Mouse (Mus musculus): Measurements from ENCODE around the gene Nbea. TPM values are rescaled to one million over a fixed set of nuclear protein-coding genes. Genes with fewer than 3 reads are reported as not detected.

Nbea gene
- polyA plus RNA-seq, 1 experiment from 2014 or later: 0.59 TPM

DNA sequence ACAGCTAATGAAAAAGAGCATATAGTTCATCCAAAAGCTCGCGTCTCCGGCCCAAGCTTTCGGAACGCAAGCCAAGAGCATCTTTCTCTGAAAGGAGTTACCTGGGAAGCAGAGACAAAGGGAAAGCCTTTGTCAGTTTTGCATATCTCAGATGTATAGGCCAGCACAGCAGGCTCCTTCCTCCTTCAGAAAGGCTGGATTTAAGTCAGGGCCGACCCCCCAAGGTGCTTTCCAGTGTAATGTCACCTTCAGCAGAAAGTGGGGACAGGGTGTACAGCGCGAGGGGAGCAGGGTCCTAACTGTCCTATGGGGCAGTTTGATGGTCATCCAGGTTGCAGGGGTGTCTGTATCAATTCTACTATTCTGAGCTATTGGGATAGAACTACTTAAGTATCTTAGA is 419.9 kb downstream of the Nbea start:
- H3K4me1 ChIP-seq (ENCODE audit: control insufficient read depth, low read depth, low read length): no peaks in the 10 kb centered on the region
- no peaks in the 10 kb centered on the region for H3K36me3 ChIP-seq (ENCODE audit: control insufficient read depth, insufficient read depth)
- no peak overlapping the region for H3K4me2 ChIP-seq (ENCODE audit: low read depth, low read length)
- no peak for ATAC-seq (ENCODE audit: low read depth)
- WGBS (ENCODE audit: insufficient replicate concordance): 57% methylated on average over 8 of the region's 8 CpGs
- no peaks in the 10 kb centered on the region for H3K9me3 ChIP-seq (replicated peaks; ENCODE audit: control insufficient read depth, low read length)
- no peaks in the 10 kb centered on the region for H3K27me3 ChIP-seq (ENCODE audit: control insufficient read depth, insufficient read depth, low read depth, low read length)
- no peak overlapping the region for H3K9ac ChIP-seq (ENCODE audit: low read depth, low read length)
- no peak overlapping the region for H3K4me3 ChIP-seq (ENCODE audit: low read depth, low read length)
- no peak overlapping the region for H3K27ac ChIP-seq (ENCODE audit: low read length)

GRCm38 (mm10) chr3:55758297-55758696 is 425.2 kb downstream of the Nbea start:
- no peak for ATAC-seq (ENCODE audit: low read depth)
- H3K4me2 ChIP-seq (ENCODE audit: low read depth, low read length): no peak overlapping the region
- H3K9me3 ChIP-seq (replicated peaks; ENCODE audit: control insufficient read depth, low read length): no peaks in the 10 kb centered on the region
- H3K27ac ChIP-seq (ENCODE audit: low read length): no peak overlapping the region
- no peak overlapping the region for H3K9ac ChIP-seq (ENCODE audit: low read depth, low read length)
- no peaks in the 10 kb centered on the region for H3K27me3 ChIP-seq (ENCODE audit: control insufficient read depth, insufficient read depth, low read depth, low read length)
- no peaks in the 10 kb centered on the region for H3K4me1 ChIP-seq (ENCODE audit: control insufficient read depth, low read depth, low read length)
- no peak overlapping the region for H3K4me3 ChIP-seq (ENCODE audit: low read depth, low read length)
- WGBS (ENCODE audit: insufficient replicate concordance): 49% methylated on average over 8 of the region's 8 CpGs
- no peaks in the 10 kb centered on the region for H3K36me3 ChIP-seq (ENCODE audit: control insufficient read depth, insufficient read depth)

DNA sequence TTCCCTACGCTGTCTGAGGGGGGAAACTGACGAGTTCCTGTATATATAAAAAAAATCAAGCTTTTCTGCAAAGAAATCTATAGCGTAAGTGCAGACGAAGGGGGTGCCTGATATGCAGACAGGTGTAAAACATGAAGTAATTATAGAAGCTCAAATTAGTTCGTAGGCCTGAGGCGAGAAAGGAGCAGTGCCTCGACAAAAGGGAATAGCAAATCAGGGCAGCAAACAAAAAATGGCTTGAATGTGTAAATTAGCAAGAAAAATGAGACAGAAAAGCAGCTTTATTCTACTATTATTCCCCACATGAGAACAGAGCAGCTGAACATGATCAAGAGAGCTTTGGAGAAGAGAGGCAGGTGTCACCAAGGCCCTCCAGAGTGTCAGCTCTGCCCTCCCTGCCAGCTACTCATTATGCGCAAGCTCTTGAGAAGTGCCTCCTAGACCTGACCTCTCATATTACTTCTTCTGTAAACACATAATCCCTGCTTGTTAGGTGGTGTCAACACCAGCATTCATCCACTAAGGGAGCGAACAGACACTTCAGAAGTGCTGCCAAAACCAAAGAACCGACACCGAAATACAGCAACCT is 426.8 kb downstream of the Nbea start:
- WGBS (ENCODE audit: insufficient replicate concordance): 74% methylated on average over 11 of the region's 11 CpGs
- Histone ChIP-seq H3K27ac (ENCODE audit: low read length) (no peak overlapping the region), H3K4me1 (ENCODE audit: control insufficient read depth, low read depth, low read length) (no peaks in the 10 kb centered on the region), H3K4me3 (ENCODE audit: low read depth, low read length) (no peak overlapping the region), H3K9ac (ENCODE audit: low read depth, low read length) (no peak overlapping the region), H3K4me2 (ENCODE audit: low read depth, low read length) (no peak overlapping the region), H3K36me3 (ENCODE audit: control insufficient read depth, insufficient read depth) (no peaks in the 10 kb centered on the region), H3K27me3 (ENCODE audit: control insufficient read depth, insufficient read depth, low read depth, low read length) (no peaks in the 10 kb centered on the region), H3K9me3 (replicated peaks; ENCODE audit: control insufficient read depth, low read length) (no peaks in the 10 kb centered on the region)
- no peak for ATAC-seq (ENCODE audit: low read depth)

DNA sequence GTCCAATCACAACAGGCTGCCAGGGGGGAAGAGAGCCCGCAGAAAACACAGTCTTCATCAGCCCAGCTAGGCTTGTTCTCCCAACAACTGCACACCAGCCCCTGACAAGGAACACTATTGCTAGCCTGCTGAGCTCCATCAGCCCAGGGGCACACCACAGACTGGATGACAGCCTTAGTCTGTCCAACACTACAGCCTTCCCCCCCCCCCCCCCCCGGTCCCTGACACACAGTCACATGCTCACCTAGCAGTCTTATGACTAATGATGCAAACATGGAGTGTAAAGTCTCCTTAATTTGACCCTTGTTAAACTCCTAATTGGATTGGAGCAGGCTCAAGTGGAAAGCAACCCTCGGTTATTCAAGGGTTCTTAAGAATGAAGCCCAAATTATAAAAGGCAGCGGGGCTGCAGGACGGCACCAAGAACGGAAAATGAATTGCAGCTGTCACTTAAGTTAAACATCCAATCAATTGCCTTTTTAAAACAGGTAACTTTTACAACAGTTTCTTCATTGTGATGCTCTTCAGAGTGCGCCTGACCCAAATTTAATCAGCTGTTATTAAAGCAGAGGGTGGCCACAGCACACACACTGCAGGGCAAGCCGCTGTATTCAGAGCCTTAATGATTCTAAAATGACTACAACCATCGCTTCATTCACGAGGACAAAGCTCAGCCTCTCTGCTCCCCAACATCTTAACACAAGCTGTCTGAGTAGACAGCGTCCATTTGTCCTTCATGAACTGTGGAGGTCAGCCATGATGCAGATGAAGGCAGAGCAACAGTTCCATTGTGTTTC is 427.5 kb downstream of the Nbea start:
- Histone ChIP-seq H3K4me1 (ENCODE audit: control insufficient read depth, low read depth, low read length) (no peaks in the 10 kb centered on the region), H3K4me3 (ENCODE audit: low read depth, low read length) (no peak overlapping the region), H3K36me3 (ENCODE audit: control insufficient read depth, insufficient read depth) (no peaks in the 10 kb centered on the region), H3K9ac (ENCODE audit: low read depth, low read length) (no peak overlapping the region), H3K27me3 (ENCODE audit: control insufficient read depth, insufficient read depth, low read depth, low read length) (no peaks in the 10 kb centered on the region), H3K27ac (ENCODE audit: low read length) (no peak overlapping the region), H3K4me2 (ENCODE audit: low read depth, low read length) (no peak overlapping the region), H3K9me3 (replicated peaks; ENCODE audit: control insufficient read depth, low read length) (no peaks in the 10 kb centered on the region)
- no peak for ATAC-seq (ENCODE audit: low read depth)
- 71% methylated on average over 10 of the region's 11 CpGs for WGBS (ENCODE audit: insufficient replicate concordance)

DNA sequence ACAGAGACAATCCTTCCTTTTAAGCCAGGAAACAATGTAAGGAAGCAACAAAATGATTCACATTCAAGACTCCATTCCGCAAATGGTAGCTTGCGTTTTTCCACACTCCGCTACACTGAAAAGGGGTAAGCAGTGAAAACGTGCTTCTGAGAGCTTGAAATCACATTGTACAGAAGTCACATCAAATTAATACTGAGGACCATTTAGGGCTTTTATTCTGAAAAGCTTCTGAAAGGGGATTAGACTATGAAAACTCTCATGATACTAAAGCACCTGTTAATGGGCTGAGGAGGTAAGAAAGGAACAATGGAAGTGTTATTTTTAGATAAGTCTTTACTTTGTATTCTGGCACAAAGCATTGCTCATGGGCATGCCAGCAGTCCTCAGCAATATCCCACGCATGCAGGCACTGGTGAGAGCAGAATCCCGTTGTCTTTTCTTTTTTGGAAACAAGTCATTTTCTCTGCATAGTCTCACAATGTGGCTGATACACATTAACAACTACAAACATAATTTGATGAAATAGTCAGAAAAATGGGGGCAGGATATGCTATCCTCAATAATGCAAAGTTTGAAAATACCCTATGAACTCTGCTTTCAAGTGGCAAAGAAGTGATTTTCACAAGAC is 428.4 kb downstream of the Nbea start:
- H3K9me3 ChIP-seq (replicated peaks; ENCODE audit: control insufficient read depth, low read length): no peaks in the 10 kb centered on the region
- no peak overlapping the region for H3K27ac ChIP-seq (ENCODE audit: low read length)
- no peaks in the 10 kb centered on the region for H3K4me1 ChIP-seq (ENCODE audit: control insufficient read depth, low read depth, low read length)
- no peaks in the 10 kb centered on the region for H3K36me3 ChIP-seq (ENCODE audit: control insufficient read depth, insufficient read depth)
- H3K4me3 ChIP-seq (ENCODE audit: low read depth, low read length): no peak overlapping the region
- no peak for ATAC-seq (ENCODE audit: low read depth)
- H3K27me3 ChIP-seq (ENCODE audit: control insufficient read depth, insufficient read depth, low read depth, low read length): no peaks in the 10 kb centered on the region
- 67% methylated on average over 6 of the region's 6 CpGs for WGBS (ENCODE audit: insufficient replicate concordance)
- no peak overlapping the region for H3K9ac ChIP-seq (ENCODE audit: low read depth, low read length)
- no peak overlapping the region for H3K4me2 ChIP-seq (ENCODE audit: low read depth, low read length)

DNA sequence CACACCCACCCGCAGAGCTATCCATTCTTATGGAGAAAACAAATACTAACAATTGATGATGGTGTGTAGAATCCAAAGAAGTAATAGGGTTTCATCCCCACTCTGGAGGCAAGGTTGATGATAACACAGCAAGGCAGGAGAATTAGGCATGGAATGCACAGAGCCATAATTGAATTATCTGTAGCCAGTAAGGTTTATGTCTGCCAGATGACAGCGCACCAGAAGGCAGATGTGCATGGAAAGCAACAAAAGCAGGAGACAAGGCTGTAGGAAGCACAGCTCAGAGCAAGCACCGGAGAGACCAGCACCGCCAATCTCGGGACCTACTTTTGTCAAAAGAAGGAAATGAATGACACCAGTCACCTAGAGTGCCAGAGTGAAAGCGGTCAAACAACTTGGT is 429.6 kb downstream of the Nbea start:
- no peak overlapping the region for H3K27ac ChIP-seq (ENCODE audit: low read length)
- no peak for ATAC-seq (ENCODE audit: low read depth)
- H3K36me3 ChIP-seq (ENCODE audit: control insufficient read depth, insufficient read depth): no peaks in the 10 kb centered on the region
- WGBS (ENCODE audit: insufficient replicate concordance): 75% methylated on average over 6 of the region's 6 CpGs
- H3K27me3 ChIP-seq (ENCODE audit: control insufficient read depth, insufficient read depth, low read depth, low read length): no peaks in the 10 kb centered on the region
- H3K4me1 ChIP-seq (ENCODE audit: control insufficient read depth, low read depth, low read length): no peaks in the 10 kb centered on the region
- no peak overlapping the region for H3K4me3 ChIP-seq (ENCODE audit: low read depth, low read length)
- H3K9me3 ChIP-seq (replicated peaks; ENCODE audit: control insufficient read depth, low read length): no peaks in the 10 kb centered on the region
- no peak overlapping the region for H3K9ac ChIP-seq (ENCODE audit: low read depth, low read length)
- H3K4me2 ChIP-seq (ENCODE audit: low read depth, low read length): no peak overlapping the region

GRCm38 (mm10) chr3:55752558-55752957 is 430.9 kb downstream of the Nbea start:
- Histone ChIP-seq H3K4me2 (ENCODE audit: low read depth, low read length) (no peak overlapping the region), H3K9ac (ENCODE audit: low read depth, low read length) (no peak overlapping the region), H3K4me3 (ENCODE audit: low read depth, low read length) (no peak overlapping the region), H3K9me3 (replicated peaks; ENCODE audit: control insufficient read depth, low read length) (no peaks in the 10 kb centered on the region), H3K27ac (ENCODE audit: low read length) (no peak overlapping the region), H3K27me3 (ENCODE audit: control insufficient read depth, insufficient read depth, low read depth, low read length) (no peaks in the 10 kb centered on the region), H3K36me3 (ENCODE audit: control insufficient read depth, insufficient read depth) (no peaks in the 10 kb centered on the region), H3K4me1 (ENCODE audit: control insufficient read depth, low read depth, low read length) (no peaks in the 10 kb centered on the region)
- WGBS (ENCODE audit: insufficient replicate concordance): 61% methylated on average over 4 of the region's 4 CpGs
- no peak for ATAC-seq (ENCODE audit: low read depth)

DNA sequence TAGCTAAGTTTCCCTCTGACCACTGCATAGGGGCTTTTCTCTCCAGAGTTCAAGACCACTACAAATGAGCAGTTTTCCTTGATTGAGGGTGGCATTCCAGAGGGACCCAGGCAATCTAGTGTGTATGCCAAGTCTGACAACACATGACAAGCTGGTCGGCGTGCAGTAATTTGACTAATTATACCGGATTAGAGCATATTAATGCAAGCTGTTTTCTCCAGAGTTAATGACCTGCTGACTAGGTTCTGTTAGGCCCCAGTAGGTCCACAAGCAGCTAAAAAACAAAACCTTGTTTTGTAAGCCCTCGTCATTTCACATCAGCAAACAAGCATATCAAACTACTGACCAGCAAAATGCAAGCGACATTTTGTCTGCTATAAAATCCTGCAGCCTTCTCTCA is 432.1 kb downstream of the Nbea start:
- no peak overlapping the region for H3K4me2 ChIP-seq (ENCODE audit: low read depth, low read length)
- WGBS (ENCODE audit: insufficient replicate concordance): 71% methylated on average over 5 of the region's 5 CpGs
- no peak overlapping the region for H3K27ac ChIP-seq (ENCODE audit: low read length)
- no peaks in the 10 kb centered on the region for H3K27me3 ChIP-seq (ENCODE audit: control insufficient read depth, insufficient read depth, low read depth, low read length)
- H3K4me1 ChIP-seq (ENCODE audit: control insufficient read depth, low read depth, low read length): no peaks in the 10 kb centered on the region
- no peak overlapping the region for H3K9ac ChIP-seq (ENCODE audit: low read depth, low read length)
- H3K4me3 ChIP-seq (ENCODE audit: low read depth, low read length): no peak overlapping the region
- no peak for ATAC-seq (ENCODE audit: low read depth)
- H3K9me3 ChIP-seq (replicated peaks; ENCODE audit: control insufficient read depth, low read length): no peaks in the 10 kb centered on the region
- H3K36me3 ChIP-seq (ENCODE audit: control insufficient read depth, insufficient read depth): no peaks in the 10 kb centered on the region

DNA sequence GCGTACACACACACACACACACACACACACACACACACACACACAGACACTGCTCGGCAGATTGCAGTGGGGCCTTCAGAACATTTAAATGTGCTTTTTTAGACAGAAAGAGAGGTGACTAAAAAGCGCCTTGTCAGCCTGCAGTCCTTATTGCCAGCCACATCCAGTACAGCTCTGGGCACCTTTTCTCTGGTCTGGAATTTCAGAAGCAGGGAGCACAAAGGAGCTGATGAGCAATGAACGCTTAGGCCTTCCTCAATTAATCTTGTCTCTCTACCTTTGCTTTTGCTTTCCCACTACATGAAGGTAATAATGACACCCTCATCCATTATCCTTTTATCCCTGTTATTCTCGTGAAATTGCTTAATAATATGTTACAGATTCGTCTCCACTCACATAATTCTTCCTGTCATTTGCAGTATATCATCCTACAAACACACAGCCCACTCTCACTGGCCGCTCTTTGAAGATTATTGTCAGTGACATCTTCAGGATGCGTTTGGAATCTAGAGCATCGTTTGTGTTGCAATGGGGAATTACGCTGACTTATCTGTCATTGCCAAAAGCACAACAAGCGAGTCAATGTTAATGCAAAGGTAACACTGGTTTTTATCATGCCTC is 432.9 kb downstream of the Nbea start:
- no peaks in the 10 kb centered on the region for H3K4me1 ChIP-seq (ENCODE audit: control insufficient read depth, low read depth, low read length)
- no peaks in the 10 kb centered on the region for H3K27me3 ChIP-seq (ENCODE audit: control insufficient read depth, insufficient read depth, low read depth, low read length)
- H3K36me3 ChIP-seq (ENCODE audit: control insufficient read depth, insufficient read depth): no peaks in the 10 kb centered on the region
- 63% methylated on average over 11 of the region's 11 CpGs for WGBS (ENCODE audit: insufficient replicate concordance)
- no peak for ATAC-seq (ENCODE audit: low read depth)
- H3K4me3 ChIP-seq (ENCODE audit: low read depth, low read length): no peak overlapping the region
- H3K4me2 ChIP-seq (ENCODE audit: low read depth, low read length): no peak overlapping the region
- no peak overlapping the region for H3K27ac ChIP-seq (ENCODE audit: low read length)
- no peaks in the 10 kb centered on the region for H3K9me3 ChIP-seq (replicated peaks; ENCODE audit: control insufficient read depth, low read length)
- no peak overlapping the region for H3K9ac ChIP-seq (ENCODE audit: low read depth, low read length)

All from liver, embryonic 16.5 days (tissue).